9 mouse cellular contexts compared by ENCODE assay signal in the genomic region with DNA sequence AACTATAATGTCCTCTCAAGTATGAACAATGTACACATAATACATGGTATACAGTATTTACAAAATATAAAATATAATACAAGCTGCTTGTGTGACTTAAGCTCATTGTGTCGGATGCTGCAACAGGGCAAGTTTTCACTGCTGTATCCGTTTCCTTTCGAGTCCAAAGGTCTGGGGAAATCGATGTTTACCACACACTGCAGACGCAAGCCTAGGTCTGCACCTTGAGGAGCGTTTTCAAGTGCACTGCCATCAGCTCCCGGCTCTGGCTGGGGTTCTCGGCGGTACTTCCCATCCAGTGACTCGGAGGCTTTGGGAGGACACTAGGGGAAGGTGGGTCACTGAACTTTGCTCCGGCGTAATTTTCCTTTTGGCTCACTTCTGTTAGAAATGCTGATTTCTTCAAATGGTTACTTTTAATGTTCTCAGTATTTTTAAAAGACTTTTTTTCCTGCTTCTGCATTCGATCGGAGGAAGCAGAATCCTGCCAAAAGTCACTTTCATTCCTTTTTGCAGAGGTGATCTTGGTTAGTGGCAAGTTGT. TPM values are rescaled to one million over a fixed set of nuclear protein-coding genes. Genes with fewer than 3 reads are reported as not detected.
DNase-seq lines count a peak whose midpoint lies in the region; ATAC-seq and TF ChIP-seq lines count a peak whose summit lies in the region.
"Had no signal": no experiment of that assay in that cellular context is flagged by ENCODE, and none has a peak within 500 bp of the region (broad histone marks: within the 10 kb centered on the region; RNA-seq: fewer than 3 reads in every experiment).

No protein-coding gene starts in this region.

- peak overlapping the region; percentile 80 for H3K4me3 ChIP-seq in gastrocnemius, adult 2 months
- H3K4me3 ChIP-seq in thymus, adult 2 months (ENCODE audit: control insufficient read depth, insufficient read depth, low read length): no peak overlapping the region
- H3K4me3 ChIP-seq in liver, embryonic 12.5 days: peak overlapping the region; percentile 97

- 93% methylated on average over 14 of the region's 14 CpGs for WGBS in thymus, adult 2 months
- 84% methylated on average over 14 of the region's 14 CpGs for WGBS in liver, embryonic 12.5 days (ENCODE audit: insufficient replicate concordance)

- TF ChIP-seq CTCF in gastrocnemius, adult 2 months (IDR thresholded peaks at IDR 0.05): no peak
- no peak for TF ChIP-seq CTCF in thymus, adult 2 months (IDR thresholded peaks at IDR 0.05; ENCODE audit: borderline replicate concordance, control insufficient read depth, extremely low read depth, insufficient read depth, low read length, poor library complexity)

- no peaks in the 10 kb centered on the region for H3K27me3 ChIP-seq in thymus, adult 2 months (ENCODE audit: control insufficient read depth, insufficient read depth, low read length)
- H3K27me3 ChIP-seq in liver, embryonic 12.5 days (replicated peaks): no peaks in the 10 kb centered on the region
- H3K27me3 ChIP-seq: CH12.LX had no signal

- no peak overlapping the region for H3K9ac ChIP-seq in liver, embryonic 12.5 days

- H3K9me3 ChIP-seq in liver, embryonic 12.5 days (replicated peaks): no peaks in the 10 kb centered on the region

- no peak for TF ChIP-seq POLR2A in thymus, adult 2 months (IDR thresholded peaks at IDR 0.05; ENCODE audit: control insufficient read depth, extremely low read depth, insufficient read depth, low read length, poor library complexity)

- peak overlapping the region; percentile 84 for H3K4me2 ChIP-seq in liver, embryonic 12.5 days

- no peak for DNase-seq in gastrocnemius, adult 2 months
- DNase-seq in gastrocnemius, postnatal 36 days: no peak
- DNase-seq in thymus, adult 2 months: no peak
- no peak for DNase-seq in thymus, postnatal 4 days
- no peak for DNase-seq in cerebellum, adult 18-20 months
- no peak for DNase-seq in layer of hippocampus, postnatal 14 days (ENCODE audit: low spot score in 2 of 2)
- DNase-seq in layer of hippocampus, adult 9-10 months (ENCODE audit: low spot score): no peak

- ATAC-seq in liver, embryonic 12.5 days: no peak

- peak overlapping the region; percentile 100 for H3K27ac ChIP-seq in gastrocnemius, adult 2 months
- H3K27ac ChIP-seq in thymus, adult 2 months (ENCODE audit: control insufficient read depth, insufficient read depth, low read length): 0 out of 2 replicates have a peak overlapping the region, but pooled peaks have one; percentile 8
- no peak overlapping the region for H3K27ac ChIP-seq in liver, embryonic 12.5 days

- intact Hi-C loops in gastrocnemius, adult 2 months (cut with DNase I): loop anchor here (5.0 to 10.0 kb wide), 2 partner anchors 46 to 631 kb away; partner anchors contain the start of genes Casp8ap2 and Pnrc1
- intact Hi-C loops in gastrocnemius, postnatal 36 days (cut with DNase I): no loop called here

- peaks cover 40% of the 10 kb centered on the region for H3K36me3 ChIP-seq in thymus, adult 2 months (ENCODE audit: control insufficient read depth, insufficient read depth, low read length)
- peaks cover 37% of the 10 kb centered on the region for H3K36me3 ChIP-seq in liver, embryonic 12.5 days

- peaks cover 9% of the 10 kb centered on the region; the same call in 1 of the 2 replicates for H3K4me1 ChIP-seq in thymus, adult 2 months (replicated peaks; ENCODE audit: control insufficient read depth, insufficient read depth, low read length)
- H3K4me1 ChIP-seq in liver, embryonic 12.5 days: peaks cover 52% of the 10 kb centered on the region

RNA-seq across cellular contexts. Expression of gene Srsf12, which starts 37.1 kb away (rescaled TPM):
- not detected for total RNA-seq in gastrocnemius, adult 2 months (2021)
- total RNA-seq in gastrocnemius, postnatal 36 days (2021): not detected
- 1.8 and 1.9 TPM in 2 replicates for polyA plus RNA-seq in thymus, adult 2 months (2012; rRNA removed)
- polyA plus RNA-seq in liver, embryonic 12.5 days (2016; fragmentation: Nextera tagmentation; extraction: Ambion mirVana): 0.37 and 0.72 TPM in 2 replicates
- 10 to 100 TPM; 29.2 to 33.8 TPM for total RNA-seq in layer of hippocampus, postnatal 14 days (2021)
- total RNA-seq: CH12.LX had no signal

RNA-seq across cellular contexts. Expression of gene Pnrc1, which starts 44.0 kb away (rescaled TPM):
- total RNA-seq in gastrocnemius, adult 2 months (2021): 100 to 1,000 TPM; 267 to 279 TPM
- 100 to 1,000 TPM; 152 to 180 TPM for total RNA-seq in gastrocnemius, postnatal 36 days (2021)
- 250 and 410 TPM in 2 replicates for polyA plus RNA-seq in thymus, adult 2 months (2012; rRNA removed)
- 42.6 and 49.5 TPM in 2 replicates for polyA plus RNA-seq in liver, embryonic 12.5 days (2016; fragmentation: Nextera tagmentation; extraction: Ambion mirVana)
- 100 to 1,000 TPM in 1 of 2 experiments, 10 to 100 TPM in 1; 97.2 to 109 TPM for total RNA-seq in layer of hippocampus, postnatal 14 days (2021)

RNA-seq across cellular contexts. Expression of gene Pm20d2, which starts 56.4 kb away (rescaled TPM):
- 10 to 100 TPM; 36.2 to 52.3 TPM for total RNA-seq in gastrocnemius, adult 2 months (2021)
- 10 to 100 TPM; 23.9 to 42.6 TPM for total RNA-seq in gastrocnemius, postnatal 36 days (2021)
- polyA plus RNA-seq in thymus, adult 2 months (2012; rRNA removed): 1.4 and 2.9 TPM in 2 replicates
- polyA plus RNA-seq in liver, embryonic 12.5 days (2016; fragmentation: Nextera tagmentation; extraction: Ambion mirVana): 0.49 and 0.60 TPM in 2 replicates
- 10 to 100 TPM; 10.9 to 12.3 TPM for total RNA-seq in layer of hippocampus, postnatal 14 days (2021)

Comparison
In these comparisons a context has a peak if more than half of its experiments do, and no peak if none do; other contexts are left out.
1. RNA of gene Srsf12, which starts 37.1 kb away (total RNA-seq): 29.2 to 33.8 TPM in layer of hippocampus, postnatal 14 days; not detected in gastrocnemius, adult 2 months and not detected in gastrocnemius, postnatal 36 days; every median in the first group is over 10 times any median in the second.